Mouse (Mus musculus): ENCODE measurements at regions not wholly inside any gene's neighbourhood (a gene's known extent, or its start where the extent isn't known, plus 50 kb on each side); places are given as distances from the start of the nearest gene placed in this dataset.

GRCm38 (mm10) chr15:97519919-97520345, 185.7 kb downstream of the Rpap3 start:
- Histone ChIP-seq H3K36me3 (replicated peaks) (no peaks in the 10 kb centered on the region), H3K4me3 (no peak overlapping the region), H3K9me3 (no peaks in the 10 kb centered on the region), H3K4me1 (peaks cover 7% of the 10 kb centered on the region), H3K27ac (replicated peaks) (no peak overlapping the region), H3K27me3 (replicated peaks; ENCODE audit: low read depth, poor library complexity, severe bottlenecking) (no peaks in the 10 kb centered on the region)
- WGBS, result 91% methylated on average over 8 of the region's 8 CpGs
- DNase-seq (ENCODE audit: low spot score), result no peak

- H3K36me3 ChIP-seq (replicated peaks), result no peaks in the 10 kb centered on the region
- no peak overlapping the region for H3K27ac ChIP-seq (replicated peaks)
- no peaks in the 10 kb centered on the region for H3K27me3 ChIP-seq (replicated peaks; ENCODE audit: low read depth, poor library complexity, severe bottlenecking)
- WGBS, result 58% methylated on average over 10 of the region's 10 CpGs
- no peak overlapping the region for H3K4me3 ChIP-seq
- peaks cover 7% of the 10 kb centered on the region for H3K4me1 ChIP-seq
- peak; percentile 13 for DNase-seq (ENCODE audit: low spot score)
- H3K9me3 ChIP-seq, result no peaks in the 10 kb centered on the region
These were observed 187.7 kb downstream of the Rpap3 start for GRCm38 (mm10) chr15:97517926-97518325.

GRCm38 (mm10) chr15:97517188-97517587, 188.4 kb downstream of the Rpap3 start:
- no peak for DNase-seq (ENCODE audit: low spot score)
- H3K27ac ChIP-seq (replicated peaks), result no peak overlapping the region
- no peaks in the 10 kb centered on the region for H3K36me3 ChIP-seq (replicated peaks)
- no peaks in the 10 kb centered on the region for H3K9me3 ChIP-seq
- no peak overlapping the region for H3K4me3 ChIP-seq
- H3K27me3 ChIP-seq (replicated peaks; ENCODE audit: low read depth, poor library complexity, severe bottlenecking), result no peaks in the 10 kb centered on the region
- peaks cover 7% of the 10 kb centered on the region for H3K4me1 ChIP-seq
- WGBS, result 90% methylated on average over 11 of the region's 11 CpGs

- no peaks in the 10 kb centered on the region for H3K27me3 ChIP-seq (replicated peaks; ENCODE audit: low read depth, poor library complexity, severe bottlenecking)
These were observed 189.9 kb downstream of the Rpap3 start for GRCm38 (mm10) chr15:97515773-97516172.

GRCm38 (mm10) chr15:97507656-97508306, 197.8 kb downstream of the Rpap3 start:
- no peak overlapping the region for H3K27ac ChIP-seq (replicated peaks)
- DNase-seq (ENCODE audit: low spot score), result no peak
- WGBS, result 94% methylated on average over 16 of the region's 16 CpGs
- 0 out of 2 replicates have a peak, but pooled peaks cover 4% of the 10 kb centered on the region for H3K9me3 ChIP-seq
- H3K4me1 ChIP-seq, result no peaks in the 10 kb centered on the region
- no peaks in the 10 kb centered on the region for H3K36me3 ChIP-seq (replicated peaks)
- no peaks in the 10 kb centered on the region for H3K27me3 ChIP-seq (replicated peaks; ENCODE audit: low read depth, poor library complexity, severe bottlenecking)
- H3K4me3 ChIP-seq, result no peak overlapping the region

More at GRCm38 (mm10) chr15:97515773-97516172, 189.9 kb downstream of the Rpap3 start:
- no peak overlapping the region for H3K4me3 ChIP-seq
- peaks cover 7% of the 10 kb centered on the region for H3K4me1 ChIP-seq
- DNase-seq (ENCODE audit: low spot score), result no peak
- 82% methylated on average over 4 of the region's 4 CpGs for WGBS
- H3K9me3 ChIP-seq, result 0 out of 2 replicates have a peak, but pooled peaks cover 2% of the 10 kb centered on the region
- H3K36me3 ChIP-seq (replicated peaks), result no peaks in the 10 kb centered on the region
- H3K27ac ChIP-seq (replicated peaks), result no peak overlapping the region

- WGBS, result 89% methylated on average over 11 of the region's 11 CpGs
- Histone ChIP-seq H3K27me3 (replicated peaks; ENCODE audit: low read depth, poor library complexity, severe bottlenecking) (no peaks in the 10 kb centered on the region), H3K36me3 (replicated peaks) (no peaks in the 10 kb centered on the region), H3K27ac (replicated peaks) (no peak overlapping the region), H3K4me1 (no peaks in the 10 kb centered on the region), H3K4me3 (no peak overlapping the region), H3K9me3 (0 out of 2 replicates have a peak, but pooled peaks cover 4% of the 10 kb centered on the region)
- DNase-seq (ENCODE audit: low spot score), result no peak
These were observed 198.4 kb downstream of the Rpap3 start for GRCm38 (mm10) chr15:97507176-97507575.

GRCm38 (mm10) chr15:97505715-97506114, 199.9 kb downstream of the Rpap3 start:
- 90% methylated on average over 11 of the region's 11 CpGs for WGBS
- 0 out of 2 replicates have a peak, but pooled peaks cover 2% of the 10 kb centered on the region for H3K9me3 ChIP-seq
- no peaks in the 10 kb centered on the region for H3K27me3 ChIP-seq (replicated peaks; ENCODE audit: low read depth, poor library complexity, severe bottlenecking)
- H3K4me3 ChIP-seq, result no peak overlapping the region
- DNase-seq (ENCODE audit: low spot score), result no peak
- no peak overlapping the region for H3K27ac ChIP-seq (replicated peaks)
- H3K4me1 ChIP-seq, result no peaks in the 10 kb centered on the region
- H3K36me3 ChIP-seq (replicated peaks), result no peaks in the 10 kb centered on the region

- Histone ChIP-seq H3K27me3 (replicated peaks; ENCODE audit: low read depth, poor library complexity, severe bottlenecking) (no peaks in the 10 kb centered on the region), H3K9me3 (no peaks in the 10 kb centered on the region), H3K4me1 (no peaks in the 10 kb centered on the region), H3K36me3 (replicated peaks) (no peaks in the 10 kb centered on the region), H3K4me3 (no peak overlapping the region), H3K27ac (replicated peaks) (no peak overlapping the region)
- WGBS, result 89% methylated on average over 1 of the region's 1 CpGs
- no peak for DNase-seq (ENCODE audit: low spot score)
These were observed 201.3 kb downstream of the Rpap3 start for GRCm38 (mm10) chr15:97504325-97504724.

- H3K9me3 ChIP-seq, result no peaks in the 10 kb centered on the region
- H3K27me3 ChIP-seq (replicated peaks; ENCODE audit: low read depth, poor library complexity, severe bottlenecking), result no peaks in the 10 kb centered on the region
- DNase-seq (ENCODE audit: low spot score), result no peak
- H3K4me1 ChIP-seq, result no peaks in the 10 kb centered on the region
- no peak overlapping the region for H3K4me3 ChIP-seq
- 90% methylated on average over 7 of the region's 7 CpGs for WGBS
- H3K27ac ChIP-seq (replicated peaks), result no peak overlapping the region
- no peaks in the 10 kb centered on the region for H3K36me3 ChIP-seq (replicated peaks)
These were observed 203.6 kb downstream of the Rpap3 start for GRCm38 (mm10) chr15:97502056-97502455.

- Histone ChIP-seq H3K4me3 (no peak overlapping the region), H3K4me1 (no peaks in the 10 kb centered on the region), H3K36me3 (replicated peaks) (no peaks in the 10 kb centered on the region), H3K27ac (replicated peaks) (no peak overlapping the region), H3K9me3 (no peaks in the 10 kb centered on the region), H3K27me3 (replicated peaks; ENCODE audit: low read depth, poor library complexity, severe bottlenecking) (no peaks in the 10 kb centered on the region)
- no peak for DNase-seq (ENCODE audit: low spot score)
- WGBS, result 91% methylated on average over 9 of the region's 9 CpGs
These were observed 204.2 kb downstream of the Rpap3 start for GRCm38 (mm10) chr15:97501420-97501819.

GRCm38 (mm10) chr15:97499821-97500385, 205.7 kb downstream of the Rpap3 start:
- WGBS, result 66% methylated on average over 4 of the region's 4 CpGs
- no peak overlapping the region for H3K4me3 ChIP-seq
- no peaks in the 10 kb centered on the region for H3K36me3 ChIP-seq (replicated peaks)
- no peak for DNase-seq (ENCODE audit: low spot score)
- H3K4me1 ChIP-seq, result no peaks in the 10 kb centered on the region
- no peak overlapping the region for H3K27ac ChIP-seq (replicated peaks)
- peaks cover 4% of the 10 kb centered on the region; the same call in 1 of the 2 replicates for H3K9me3 ChIP-seq
- H3K27me3 ChIP-seq (replicated peaks; ENCODE audit: low read depth, poor library complexity, severe bottlenecking), result no peaks in the 10 kb centered on the region

- H3K27ac ChIP-seq (replicated peaks), result no peak overlapping the region
- H3K27me3 ChIP-seq (replicated peaks; ENCODE audit: low read depth, poor library complexity, severe bottlenecking), result no peaks in the 10 kb centered on the region
- H3K4me1 ChIP-seq, result no peaks in the 10 kb centered on the region
- H3K9me3 ChIP-seq, result peaks cover 4% of the 10 kb centered on the region; the same call in 1 of the 2 replicates
- no peak overlapping the region for H3K4me3 ChIP-seq
- DNase-seq (ENCODE audit: low spot score), result no peak
- no peaks in the 10 kb centered on the region for H3K36me3 ChIP-seq (replicated peaks)
- WGBS, result 85% methylated on average over 5 of the region's 5 CpGs
These were observed 206.4 kb downstream of the Rpap3 start for GRCm38 (mm10) chr15:97499240-97499639.

GRCm38 (mm10) chr15:97498375-97498774, 207.2 kb downstream of the Rpap3 start:
- Histone ChIP-seq H3K27ac (replicated peaks) (no peak overlapping the region), H3K9me3 (peaks cover 4% of the 10 kb centered on the region; the same call in 1 of the 2 replicates), H3K4me1 (no peaks in the 10 kb centered on the region), H3K4me3 (no peak overlapping the region), H3K36me3 (replicated peaks) (no peaks in the 10 kb centered on the region), H3K27me3 (replicated peaks; ENCODE audit: low read depth, poor library complexity, severe bottlenecking) (no peaks in the 10 kb centered on the region)
- WGBS, result 93% methylated on average over 3 of the region's 3 CpGs
- no peak for DNase-seq (ENCODE audit: low spot score)

Data from embryonic facial prominence, embryonic 10.5 days (tissue).